Mouse (Mus musculus) thymus, adult 2 months (tissue): ENCODE data around the gene Itgbl1. TPM values are rescaled to one million over a fixed set of nuclear protein-coding genes. Genes with fewer than 3 reads are reported as not detected.

Experiments
- DNase-seq: peaks from one replicate; pipeline ENCODE4 v3.0.0; 2021
- H3K27ac ChIP-seq: fragments of 200-500 bp; 2 replicates; pipeline ENCODE4 v1.5.1; 2012; ENCODE audit warnings: low read length, control low read depth; ENCODE audit not compliant: control insufficient read depth, insufficient read depth
- H3K27me3 ChIP-seq: fragments of 200-500 bp; 2 replicates; pipeline ENCODE4 v1.6.1; 2012; ENCODE audit warnings: mild to moderate bottlenecking, low read length, moderate library complexity, mixed read lengths; ENCODE audit not compliant: control insufficient read depth, insufficient read depth
- H3K36me3 ChIP-seq: fragments of 200-500 bp; 2 replicates; pipeline ENCODE4 v1.6.1; 2012; ENCODE audit warnings: mild to moderate bottlenecking, low read length, moderate library complexity; ENCODE audit not compliant: control insufficient read depth, insufficient read depth
- H3K4me1 ChIP-seq: fragments of 200-500 bp; replicated peaks from 2 replicates; pipeline ENCODE4 v1.6.1; 2012; ENCODE audit warnings: low read length; ENCODE audit not compliant: control insufficient read depth, insufficient read depth
- H3K4me3 ChIP-seq: fragments of 200-500 bp; 2 replicates; pipeline ENCODE4 v1.5.1; 2012; ENCODE audit warnings: mild to moderate bottlenecking, low read length, control low read depth, moderate library complexity; ENCODE audit not compliant: control insufficient read depth, insufficient read depth
- CTCF ChIP-seq: fragments of 200-500 bp; IDR thresholded peaks from 2 replicates; pipeline ENCODE4 v1.5.1; 2012; ENCODE audit warnings: mild to moderate bottlenecking, control low read depth, low read length, moderate library complexity, borderline replicate concordance; ENCODE audit not compliant: control insufficient read depth, poor library complexity, insufficient read depth; ENCODE audit errors: extremely low read depth
- POLR2A ChIP-seq: fragments of 200-500 bp; IDR thresholded peaks from 2 replicates; pipeline ENCODE4 v1.6.1; 2012; ENCODE audit warnings: mild to moderate bottlenecking, low read length, control low read depth, moderate library complexity; ENCODE audit not compliant: control insufficient read depth, poor library complexity, insufficient read depth; ENCODE audit errors: extremely low read depth
- WGBS: fragments of 180-500 bp; shearing (Covaris S2); methylation state at CpG from one replicate; pipeline ENCODE4 v1.1.7; 2018; 5-methylcytosine and 5-hydroxymethylcytosine counted together
- polyA plus RNA-seq: library from polyadenylated mRNA; depleted of rRNA; stranded (reverse); fragments of >200 nt; gene quantifications from 2 replicates; pipeline ENCODE4 v1.2.3, GENCODE M21; 2012; rRNA removed

Itgbl1 gene
- polyA plus RNA-seq, 1 experiment = 0.59 TPM

DNA sequence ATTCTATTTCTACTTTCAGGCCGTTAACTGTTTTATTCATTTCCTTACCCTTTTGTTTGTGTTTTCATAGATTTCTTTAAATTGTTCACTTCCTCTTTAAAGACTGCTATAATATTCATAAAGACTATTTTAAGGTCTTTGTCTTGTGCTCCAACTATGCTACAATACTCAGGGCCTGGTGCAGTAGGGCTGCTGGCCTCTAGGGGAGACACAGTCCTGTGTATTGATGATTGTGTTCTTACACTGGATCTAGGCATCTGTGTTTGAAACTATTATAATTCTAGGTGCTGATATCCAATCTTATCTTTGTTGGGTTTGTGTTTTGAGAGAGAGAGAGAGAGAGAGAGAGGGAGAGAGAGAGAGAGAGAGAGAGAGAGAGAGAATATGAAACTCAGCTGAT, 268.1 kb downstream of the Itgbl1 start:
- TF ChIP-seq POLR2A (no peak), CTCF (no peak)
- H3K36me3 ChIP-seq = no peaks in the 10 kb centered on the region

GRCm38 (mm10) chr14:123966531-123966930, 306.8 kb downstream of the Itgbl1 start:
- H3K4me1 ChIP-seq = no peaks in the 10 kb centered on the region
- no peaks in the 10 kb centered on the region for H3K27me3 ChIP-seq
- no peak overlapping the region for H3K27ac ChIP-seq
- no peak for DNase-seq
- 68% methylated on average over 2 of the region's 2 CpGs for WGBS
- no peaks in the 10 kb centered on the region for H3K36me3 ChIP-seq
- TF ChIP-seq POLR2A = no peak
- TF ChIP-seq CTCF = no peak
- no peak overlapping the region for H3K4me3 ChIP-seq

More for the DNA sequence above, 268.1 kb downstream of the Itgbl1 start:
- no peaks in the 10 kb centered on the region for H3K27me3 ChIP-seq
- no peak for DNase-seq
- no peaks in the 10 kb centered on the region for H3K4me1 ChIP-seq
- H3K4me3 ChIP-seq = no peak overlapping the region
- 76% methylated on average over 1 of the region's 1 CpGs for WGBS
- no peak overlapping the region for H3K27ac ChIP-seq

DNA sequence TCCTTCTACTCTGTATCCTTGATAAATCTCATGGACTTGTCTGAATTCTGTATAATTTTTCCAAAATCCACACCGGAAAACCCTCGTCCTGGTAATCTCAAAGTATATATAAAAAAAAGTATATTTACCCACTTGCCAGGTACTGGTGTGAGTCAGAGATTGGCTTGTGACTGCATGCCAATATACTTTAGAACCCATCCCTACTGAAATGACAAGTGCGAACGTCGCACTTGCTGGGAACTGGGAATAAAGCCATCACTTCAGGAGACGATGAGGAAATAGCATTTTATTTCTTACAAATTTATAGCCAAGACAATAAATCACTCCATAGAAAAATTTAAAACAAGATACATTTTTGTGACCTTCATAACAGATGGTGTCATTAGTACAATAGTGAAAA, 308.2 kb downstream of the Itgbl1 start:
- H3K27ac ChIP-seq = no peak overlapping the region
- no peak overlapping the region for H3K4me3 ChIP-seq
- no peaks in the 10 kb centered on the region for H3K36me3 ChIP-seq
- no peaks in the 10 kb centered on the region for H3K4me1 ChIP-seq
- no peaks in the 10 kb centered on the region for H3K27me3 ChIP-seq
- WGBS = 91% methylated on average over 6 of the region's 6 CpGs
- TF ChIP-seq POLR2A = no peak
- TF ChIP-seq CTCF = no peak
- no peak for DNase-seq

DNA sequence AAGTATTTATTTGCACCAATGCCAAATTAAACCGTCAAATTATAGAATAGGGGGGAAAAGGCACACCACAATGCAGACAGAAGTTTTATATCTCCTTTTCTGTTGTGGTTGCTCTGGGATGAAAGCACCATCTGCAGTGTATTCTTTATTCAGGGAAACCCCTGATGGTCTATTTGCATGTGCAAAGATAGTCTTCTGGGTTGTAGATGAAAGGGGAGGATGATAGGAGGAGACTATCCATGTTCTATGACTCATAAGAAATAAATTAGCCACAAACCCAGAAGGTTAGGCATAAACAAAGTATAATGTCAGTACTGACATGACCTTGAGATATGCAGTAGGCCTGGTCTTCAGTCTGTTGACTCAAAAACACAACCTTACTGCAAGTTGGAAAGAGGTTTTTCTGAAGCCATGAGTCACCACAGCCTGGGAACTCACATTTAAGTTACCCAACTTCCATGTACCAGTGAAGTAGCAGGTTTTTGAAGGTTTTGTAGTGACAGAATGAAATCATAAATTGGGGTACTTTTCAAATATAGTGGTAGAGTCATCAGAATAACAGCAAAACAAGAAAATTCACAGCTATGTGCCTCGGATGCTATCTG, 330.9 kb downstream of the Itgbl1 start:
- H3K36me3 ChIP-seq = no peaks in the 10 kb centered on the region
- no peak overlapping the region for H3K27ac ChIP-seq
- no peaks in the 10 kb centered on the region for H3K27me3 ChIP-seq
- 84% methylated on average over 2 of the region's 2 CpGs for WGBS
- no peaks in the 10 kb centered on the region for H3K4me1 ChIP-seq
- H3K4me3 ChIP-seq = no peak overlapping the region
- TF ChIP-seq POLR2A (no peak), CTCF (no peak)
- no peak for DNase-seq

Other genes starting within 250 kb of the Itgbl1 start
- 0.13 and 0.14 TPM in 2 replicates for gene Nalcn, start 32.8 kb upstream of the Itgbl1 start, polyA plus RNA-seq